Mouse (Mus musculus) stomach, postnatal 0 days (tissue): ENCODE data around the gene Wrap53.

Experiments
- CTCF ChIP-seq: IDR thresholded peaks from 2 replicates; pipeline ENCODE4 v1.5.1; 2016; ENCODE audit warnings: antibody characterized with exemption, low read depth, mild to moderate bottlenecking, moderate library complexity
- EP300 ChIP-seq: optimal IDR thresholded peaks from 2 replicates; pipeline ENCODE3; 2016; ENCODE audit warnings: antibody characterized with exemption

GRCm38 (mm10) chr11:69594853-69595252, 14.8 kb upstream of the Wrap53 start:
- TF ChIP-seq CTCF (no peak), EP300 (no peak)
